Mouse (Mus musculus): ENCODE measurements around the gene Rad18.

The Rad18 gene

GRCm38 (mm10) chr6:112696056-112696950 is at the start of gene Rad18:
Rad18 (minus strand) TSS chr6:112696686.
- in situ Hi-C loops (cut with MboI, MseI), result loop anchor here (10.0 kb wide), 1 partner anchor 918 kb away; no protein-coding TSS in a partner anchor

GRCm38 (mm10) chr6:112742297-112742696 is 45.8 kb upstream of the Rad18 start:
- in situ Hi-C loops (cut with MboI, MseI), result no loop called here

GRCm38 (mm10) chr6:112741766-112742165 is 45.3 kb upstream of the Rad18 start:
- in situ Hi-C loops (cut with MboI, MseI), result no loop called here

GRCm38 (mm10) chr6:112739635-112740034 is 43.1 kb upstream of the Rad18 start:
- in situ Hi-C loops (cut with MboI, MseI), result no loop called here

- in situ Hi-C loops (cut with MboI, MseI), result no loop called here
These were observed 42.4 kb upstream of the Rad18 start for GRCm38 (mm10) chr6:112738924-112739323.

GRCm38 (mm10) chr6:112736471-112736870 is 40.0 kb upstream of the Rad18 start:
- in situ Hi-C loops (cut with MboI, MseI), result no loop called here

GRCm38 (mm10) chr6:112735054-112735453 is 38.6 kb upstream of the Rad18 start:
- in situ Hi-C loops (cut with MboI, MseI), result no loop called here

- in situ Hi-C loops (cut with MboI, MseI), result no loop called here
These were observed 37.5 kb upstream of the Rad18 start for GRCm38 (mm10) chr6:112733942-112734341.

GRCm38 (mm10) chr6:112732434-112732833 is 35.9 kb upstream of the Rad18 start:
- in situ Hi-C loops (cut with MboI, MseI), result no loop called here

GRCm38 (mm10) chr6:112731386-112731785 is 34.9 kb upstream of the Rad18 start:
- in situ Hi-C loops (cut with MboI, MseI), result no loop called here

GRCm38 (mm10) chr6:112728760-112729422 is 32.4 kb upstream of the Rad18 start:
- in situ Hi-C loops (cut with MboI, MseI), result no loop called here

- in situ Hi-C loops (cut with MboI, MseI), result no loop called here
These were observed 29.0 kb upstream of the Rad18 start for GRCm38 (mm10) chr6:112725468-112725867.

- in situ Hi-C loops (cut with MboI, MseI), result no loop called here
These were observed 24.1 kb upstream of the Rad18 start for GRCm38 (mm10) chr6:112720409-112721080.

- in situ Hi-C loops (cut with MboI, MseI), result no loop called here
These were observed 23.5 kb upstream of the Rad18 start for GRCm38 (mm10) chr6:112719983-112720382.

- in situ Hi-C loops (cut with MboI, MseI), result no loop called here
These were observed 20.7 kb upstream of the Rad18 start for GRCm38 (mm10) chr6:112717168-112717567.

GRCm38 (mm10) chr6:112713951-112714350 is 17.5 kb upstream of the Rad18 start:
- in situ Hi-C loops (cut with MboI, MseI), result no loop called here

GRCm38 (mm10) chr6:112702296-112702695 is 5.8 kb upstream of the Rad18 start:
- in situ Hi-C loops (cut with MboI, MseI), result loop anchor here (5.0 kb wide), 1 partner anchor 300 kb away; no protein-coding TSS in a partner anchor

GRCm38 (mm10) chr6:112700392-112700791 is 3.9 kb upstream of the Rad18 start:
- in situ Hi-C loops (cut with MboI, MseI), result loop anchor here (5.0 kb wide), 1 partner anchor 302 kb away; no protein-coding TSS in a partner anchor

GRCm38 (mm10) chr6:112699115-112699514 is 2.6 kb upstream of the Rad18 start:
- in situ Hi-C loops (cut with MboI, MseI), result loop anchor here (10.0 kb wide), 1 partner anchor 916 kb away; no protein-coding TSS in a partner anchor

GRCm38 (mm10) chr6:112694492-112694891 is 2.0 kb downstream of the Rad18 start:
- in situ Hi-C loops (cut with MboI, MseI), result loop anchor here (10.0 kb wide), 1 partner anchor 920 kb away; no protein-coding TSS in a partner anchor

GRCm38 (mm10) chr6:112691523-112691922 is 5.0 kb downstream of the Rad18 start:
- in situ Hi-C loops (cut with MboI, MseI), result loop anchor here (10.0 kb wide), 1 partner anchor 923 kb away; no protein-coding TSS in a partner anchor

- in situ Hi-C loops (cut with MboI, MseI), result no loop called here
These were observed 8.5 kb downstream of the Rad18 start for GRCm38 (mm10) chr6:112688033-112688432.
